Mouse (Mus musculus) spleen, postnatal 10 days (tissue): ENCODE results near the gene Otud3.
"Not testable (repeated sequence)": the region's sequence is repeated elsewhere in the genome, so short reads cannot be mapped to it uniquely, and the experiment has no call there.

Source experiments
- DNase-seq, 2 experiments: peaks; one replicate each; pipeline ENCODE4 v3.0.0; 2021 to 2022; ENCODE audit warnings: low spot score in 2 of 2

The Otud3 gene

GRCm38 (mm10) chr4:138913797-138914196 lies at the start of gene Otud3:
Otud3 (minus strand) TSS chr4:138913945.
- DNase-seq, result peak; percentile 90 to 94

- DNase-seq, result no peak
These were observed 49.0 kb upstream of the Otud3 start for GRCm38 (mm10) chr4:138962719-138963118.

- DNase-seq, result no peak
These were observed 46.2 kb upstream of the Otud3 start for GRCm38 (mm10) chr4:138959926-138960325.

GRCm38 (mm10) chr4:138959120-138959519 lies 45.4 kb upstream of the Otud3 start:
- DNase-seq, result no peak

- DNase-seq, result no peak
These were observed 44.9 kb upstream of the Otud3 start for GRCm38 (mm10) chr4:138958612-138959011.

- no peak for DNase-seq
These were observed 34.5 kb upstream of the Otud3 start for GRCm38 (mm10) chr4:138948257-138948656.

GRCm38 (mm10) chr4:138943730-138944129 lies 30.0 kb upstream of the Otud3 start:
- DNase-seq, result peak; percentile 64 to 92

- DNase-seq, result no peak
These were observed 28.2 kb upstream of the Otud3 start for GRCm38 (mm10) chr4:138941966-138942365.

GRCm38 (mm10) chr4:138941401-138941800 lies 27.7 kb upstream of the Otud3 start:
- no peak for DNase-seq

GRCm38 (mm10) chr4:138939481-138939880 lies 25.7 kb upstream of the Otud3 start:
- DNase-seq, result no peak

GRCm38 (mm10) chr4:138938495-138939269 lies 24.9 kb upstream of the Otud3 start:
- DNase-seq, result no peak

GRCm38 (mm10) chr4:138934456-138935145 lies 20.9 kb upstream of the Otud3 start:
- DNase-seq, result no peak

GRCm38 (mm10) chr4:138933862-138934261 lies 20.1 kb upstream of the Otud3 start:
- DNase-seq, result no peak

GRCm38 (mm10) chr4:138925561-138925960 lies 11.8 kb upstream of the Otud3 start:
- DNase-seq, result no peak

GRCm38 (mm10) chr4:138922131-138922459 lies 8.3 kb upstream of the Otud3 start:
- DNase-seq, result peak; percentile 85 to 92

- DNase-seq, result no peak
These were observed 7.7 kb upstream of the Otud3 start for GRCm38 (mm10) chr4:138921254-138922130.

GRCm38 (mm10) chr4:138917282-138917681 lies 3.5 kb upstream of the Otud3 start:
- no peak for DNase-seq

- DNase-seq, result peak; percentile 11 to 54
These were observed 481 bp downstream of the Otud3 start for GRCm38 (mm10) chr4:138913141-138913787.

GRCm38 (mm10) chr4:138905624-138906337 lies 8.0 kb downstream of the Otud3 start:
- no peak for DNase-seq

GRCm38 (mm10) chr4:138899361-138899760 lies 14.4 kb downstream of the Otud3 start:
- no peak for DNase-seq

- DNase-seq, result not testable (repeated sequence)
These were observed 20.0 kb downstream of the Otud3 start for GRCm38 (mm10) chr4:138893789-138894188.
